Mouse (Mus musculus) lung, postnatal 36 days (tissue): ENCODE measurements around the gene Sez6l2.

Source experiments
- DNase-seq: peaks from one replicate; pipeline ENCODE4 v3.0.0; 2022; ENCODE audit warnings: mixed read lengths

Gene Sez6l2

GRCm38 (mm10) chr7:127009307-127010085 is 59.1 kb downstream of the Sez6l2 start:
- DNase-seq, result no peak

DNA sequence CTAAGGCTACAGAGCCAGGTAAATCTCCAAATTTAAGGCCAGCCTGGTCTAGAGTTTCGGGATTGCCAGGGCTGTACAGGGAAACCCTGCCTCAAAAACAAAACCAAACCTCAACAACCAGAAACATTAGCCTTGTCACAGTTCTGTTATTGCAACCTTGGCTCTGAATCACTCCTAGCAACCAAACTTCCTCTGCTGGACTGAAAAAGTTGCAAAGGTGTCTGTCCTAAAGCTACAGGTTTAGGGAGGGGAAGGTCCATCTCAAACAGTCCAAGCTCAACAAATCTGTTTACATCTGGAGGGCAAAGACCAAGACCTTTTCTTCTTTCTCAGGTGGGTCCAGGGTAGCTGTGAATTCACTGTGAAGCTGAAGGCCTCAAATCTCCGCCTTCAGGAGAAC is 60.7 kb downstream of the Sez6l2 start:
- DNase-seq, result no peak

DNA sequence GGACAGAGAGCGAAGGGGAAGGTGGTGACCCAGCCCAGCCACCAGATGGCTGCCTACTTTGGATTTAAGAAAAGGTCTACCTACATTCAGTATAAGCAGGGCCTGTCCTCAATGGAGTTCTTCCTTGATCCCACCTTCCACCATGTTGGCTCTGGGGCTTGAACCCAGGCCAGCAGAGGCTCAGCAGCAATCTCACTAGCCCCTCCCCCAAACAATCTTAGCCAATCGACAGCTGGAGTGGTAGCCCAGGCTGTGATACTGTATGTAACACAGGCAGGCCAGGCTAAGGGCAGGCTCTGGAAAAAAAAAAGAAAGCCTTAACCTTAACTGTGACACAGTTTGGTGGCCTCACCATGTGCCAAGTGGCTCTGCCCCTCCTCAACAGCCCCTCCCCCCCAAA is 61.4 kb downstream of the Sez6l2 start:
- no peak for DNase-seq

- no peak for DNase-seq
Measured at GRCm38 (mm10) chr7:127012374-127012773, 62.0 kb downstream of the Sez6l2 start.

- DNase-seq, result no peak
Measured at GRCm38 (mm10) chr7:127012845-127013244, 62.5 kb downstream of the Sez6l2 start.

GRCm38 (mm10) chr7:127013385-127013784 is 63.0 kb downstream of the Sez6l2 start:
- DNase-seq, result no peak

DNA sequence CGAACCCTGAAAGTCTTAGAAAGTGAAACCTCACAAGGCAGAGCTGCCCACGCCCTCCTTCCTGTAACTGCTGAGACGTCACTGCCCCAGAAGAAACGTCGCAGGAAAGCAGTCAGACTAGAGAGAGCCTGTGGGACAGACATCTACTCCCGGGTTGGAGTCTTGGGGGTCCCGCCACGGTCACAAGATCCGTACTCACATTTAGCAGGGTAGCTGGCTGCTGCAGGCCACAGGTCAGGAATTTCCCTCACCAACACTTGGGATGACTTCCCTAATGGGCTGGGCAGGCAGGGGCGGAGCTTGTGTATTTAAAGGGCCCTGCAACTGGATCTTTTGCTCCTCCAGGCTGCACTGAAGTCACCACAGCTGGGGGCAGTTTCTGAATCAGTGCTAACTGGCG is 64.0 kb downstream of the Sez6l2 start, which contains the start of gene Mvp:
Mvp (minus strand) TSS at position 302 of the 400 bp plus-strand sequence.
- peak; percentile 90 for DNase-seq

GRCm38 (mm10) chr7:127014993-127015392 is 64.6 kb downstream of the Sez6l2 start:
- no peak for DNase-seq

DNA sequence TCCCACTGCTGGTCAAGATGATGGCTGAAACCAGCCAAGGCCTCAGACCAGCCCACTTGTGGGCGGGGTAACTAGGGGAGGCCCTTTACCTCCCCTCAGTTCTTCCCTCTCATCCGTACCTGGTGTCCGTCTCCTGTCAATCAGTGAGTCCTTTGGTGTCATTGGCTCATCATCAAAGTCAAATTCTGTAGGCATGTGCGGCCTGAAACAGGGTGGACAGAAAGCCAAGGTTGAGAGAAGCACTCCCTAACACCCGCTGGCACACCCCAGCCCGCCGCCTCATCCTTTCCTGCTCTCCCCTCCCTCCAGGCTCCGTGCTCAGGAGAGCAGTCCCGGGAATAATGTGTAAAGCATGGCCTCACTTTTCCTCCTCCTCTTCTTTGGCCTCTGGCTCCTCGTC is 65.7 kb downstream of the Sez6l2 start:
- peak; percentile 71 for DNase-seq

- DNase-seq, result no peak
Measured at GRCm38 (mm10) chr7:127016481-127016485, 65.9 kb downstream of the Sez6l2 start, which contains the start of gene Pagr1b. Pagr1b (minus strand) TSS chr7:127016484.

DNA sequence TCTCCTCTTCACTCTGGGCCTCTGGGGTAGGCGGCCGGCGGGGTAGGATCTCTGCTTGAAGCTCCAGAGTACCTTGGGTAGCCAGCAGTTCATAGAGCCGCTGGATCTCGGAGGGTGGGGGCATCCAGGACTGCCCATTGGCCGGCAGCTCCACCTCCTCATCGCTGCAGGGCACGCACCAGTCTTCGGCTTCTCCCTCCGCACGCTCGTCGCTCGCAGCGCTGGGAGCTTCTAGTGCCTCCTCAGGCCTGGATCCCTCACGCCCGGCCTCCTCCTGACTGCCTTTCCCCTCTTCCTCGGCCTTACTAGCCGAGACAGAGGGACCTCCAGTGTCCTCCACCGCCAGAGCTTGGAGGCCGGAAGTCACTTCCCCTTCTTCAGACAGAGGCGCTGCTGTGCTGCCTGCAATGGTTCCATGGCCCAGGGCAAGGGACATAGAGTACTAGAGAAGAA is 66.1 kb downstream of the Sez6l2 start:
- peak; percentile 74 for DNase-seq

DNA sequence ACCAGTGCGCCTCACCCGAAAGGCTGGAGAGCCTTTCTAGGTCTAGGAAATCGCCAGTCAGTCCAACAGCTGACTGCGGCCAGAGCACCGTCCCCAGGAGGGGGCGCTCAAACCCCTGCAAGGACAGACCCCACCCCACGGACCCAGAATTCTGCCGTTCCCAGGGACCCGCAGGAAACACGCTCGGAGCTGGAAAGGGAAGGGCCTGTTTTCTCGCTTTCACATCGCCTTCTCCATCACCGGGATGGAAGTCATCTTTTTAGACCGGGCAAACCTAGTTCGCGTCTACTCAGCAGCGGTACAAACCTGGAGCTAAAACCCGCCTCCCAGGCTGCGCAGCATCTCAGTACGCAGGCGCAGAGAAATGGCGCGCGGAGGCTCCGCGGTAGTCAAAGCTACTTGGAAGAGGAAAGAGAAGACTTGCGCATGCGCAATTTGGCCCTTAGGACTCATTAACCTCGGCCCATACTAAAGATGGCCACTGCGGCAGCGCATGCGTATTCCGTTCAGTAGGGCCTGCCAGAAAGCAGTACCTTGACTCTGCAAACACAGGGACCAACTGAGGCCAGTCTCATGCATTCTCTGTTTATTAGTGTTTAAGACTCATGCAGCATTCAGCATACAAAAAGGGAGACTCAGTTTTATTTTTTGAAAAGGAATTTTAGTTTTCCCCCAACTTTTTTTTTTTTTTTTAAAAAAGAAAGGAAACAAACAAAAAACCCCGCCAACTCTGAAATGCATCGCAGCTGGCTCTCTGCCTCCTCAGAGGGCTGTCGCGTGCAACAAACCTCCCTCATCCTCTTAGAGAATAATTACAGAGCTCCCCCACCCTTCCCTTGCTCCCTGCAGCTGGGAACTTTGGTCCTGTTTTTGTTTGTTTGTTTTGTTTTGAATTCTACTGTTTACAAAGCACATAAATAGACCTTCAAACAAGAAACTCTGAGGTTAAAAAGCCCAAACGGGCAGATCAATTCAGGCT is 66.9 kb downstream of the Sez6l2 start, which contains the start of gene Pagr1a:
Pagr1a (minus strand) TSS at position 382 of the 979 bp plus-strand sequence.
- DNase-seq, result peak; percentile 99

DNA sequence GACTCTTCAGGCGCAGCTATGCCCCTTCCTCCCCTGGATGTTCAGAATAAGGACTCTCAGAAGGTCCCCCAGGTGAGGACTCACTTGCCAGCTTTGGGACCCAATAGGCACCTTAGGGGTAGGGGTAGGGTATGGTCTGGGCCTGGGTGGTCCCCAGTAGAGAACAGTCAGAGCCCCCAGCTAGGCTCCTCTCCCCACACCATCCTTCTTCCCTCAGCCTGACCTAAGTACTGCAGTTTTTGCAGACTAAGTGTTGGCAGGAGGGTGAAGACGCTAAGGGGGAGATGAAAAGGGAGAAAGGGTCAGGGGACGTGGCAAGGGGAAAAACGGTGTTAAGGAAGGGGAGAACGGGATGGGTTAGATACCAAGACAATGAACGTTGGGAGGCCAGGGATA is 67.6 kb downstream of the Sez6l2 start:
- no peak for DNase-seq

GRCm38 (mm10) chr7:127018416-127019305 is 68.3 kb downstream of the Sez6l2 start:
- DNase-seq, result no peak

- DNase-seq, result no peak
Measured at GRCm38 (mm10) chr7:127019306-127019960, 69.1 kb downstream of the Sez6l2 start.

GRCm38 (mm10) chr7:127020031-127020430 is 69.7 kb downstream of the Sez6l2 start:
- DNase-seq, result no peak
